Mouse (Mus musculus): Measurements from ENCODE around the gene Mettl7b. TPM values are rescaled to one million over a fixed set of nuclear protein-coding genes. Genes with fewer than 3 reads are reported as not detected.
A peak's percentile ranks its signal among the peaks of the same experiment; 100 is the strongest.

Mettl7b gene
- polyA plus RNA-seq, 1 experiment: not detected

DNA sequence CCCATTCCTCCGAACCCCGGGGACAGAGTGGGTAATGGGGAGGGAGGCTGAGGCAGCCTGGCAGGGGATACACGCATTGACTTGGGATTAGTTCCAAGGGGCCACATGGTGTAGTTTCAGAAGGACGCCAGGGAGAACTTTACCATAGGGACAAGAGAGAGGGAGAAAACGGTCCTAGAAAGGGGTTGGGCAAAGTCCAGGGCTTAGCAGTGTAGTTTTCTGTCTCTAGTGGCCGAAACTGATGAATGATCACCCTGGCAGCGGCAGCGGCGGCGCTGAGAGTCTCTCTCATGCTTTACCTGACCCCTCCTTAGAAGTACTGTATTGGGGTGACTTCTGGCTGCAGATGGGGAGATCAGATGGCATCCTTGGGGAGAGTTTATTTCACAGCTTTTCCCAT, 2.4 kb downstream of the Mettl7b start:
- H3K79me2 ChIP-seq (ENCODE audit: control insufficient read depth, insufficient read depth): no peaks in the 10 kb centered on the region
- H3K36me3 ChIP-seq (ENCODE audit: control insufficient read depth, insufficient read depth): peaks cover 19% of the 10 kb centered on the region
- no peaks in the 10 kb centered on the region for H3K27me3 ChIP-seq (ENCODE audit: control insufficient read depth, insufficient read depth, insufficient read length)
- no peak overlapping the region for H3K4me3 ChIP-seq (ENCODE audit: insufficient read depth, poor library complexity, severe bottlenecking)
- H3K79me3 ChIP-seq (ENCODE audit: low read depth): no peaks in the 10 kb centered on the region
- no peak overlapping the region for H3ac ChIP-seq (ENCODE audit: control insufficient read depth, insufficient read length, low read depth)
- no peak for TF ChIP-seq USF1 (IDR thresholded peaks at IDR 0.05; ENCODE audit: low read depth)
- no peak for TF ChIP-seq FOSL1 (IDR thresholded peaks at IDR 0.05; ENCODE audit: insufficient read depth, low read length, poor library complexity, severe bottlenecking)
- no peak for TF ChIP-seq MYOD1 (IDR thresholded peaks at IDR 0.05; ENCODE audit: control insufficient read depth, insufficient read length, low read depth)
- TF ChIP-seq MAX (IDR thresholded peaks at IDR 0.05): no peak
- TF ChIP-seq MYOG (IDR thresholded peaks at IDR 0.05; ENCODE audit: control insufficient read depth, extremely low read depth, insufficient read length): no peak

DNA sequence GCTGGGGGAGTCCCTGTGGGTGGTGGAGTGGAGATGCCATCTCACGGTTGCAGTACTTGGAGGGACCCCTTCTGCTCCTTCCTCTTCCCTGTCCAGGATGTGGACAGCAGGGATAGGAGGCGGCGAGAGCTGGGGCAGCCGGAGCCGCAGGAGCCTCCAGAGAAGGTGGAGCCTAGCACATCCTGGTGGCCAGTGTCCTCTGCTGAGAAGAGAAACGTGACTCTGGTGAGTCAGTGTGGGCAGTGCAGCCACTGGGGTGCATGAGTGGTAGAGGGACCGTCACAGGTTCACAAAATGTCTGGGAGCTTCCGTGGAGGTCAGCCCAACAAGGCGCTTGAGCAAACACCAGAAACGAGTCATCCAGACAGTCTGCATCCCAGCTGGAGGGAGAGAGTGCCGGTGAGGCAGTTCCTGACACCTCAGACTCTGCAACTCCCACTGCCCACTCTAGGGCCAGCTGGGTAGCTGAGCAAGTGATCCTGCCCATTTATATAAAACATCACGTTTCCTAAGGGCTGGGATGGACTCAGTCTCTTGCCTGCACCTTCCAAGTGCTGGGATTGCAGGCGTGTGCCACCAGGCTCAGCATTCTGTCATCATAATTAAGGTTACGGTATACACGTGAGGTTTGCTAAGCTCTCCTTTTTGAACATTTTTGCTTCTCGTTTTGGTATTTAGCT, 10.4 kb downstream of the Mettl7b start:
- H3K36me3 ChIP-seq (ENCODE audit: control insufficient read depth, insufficient read depth): peaks cover 73% of the 10 kb centered on the region

DNA sequence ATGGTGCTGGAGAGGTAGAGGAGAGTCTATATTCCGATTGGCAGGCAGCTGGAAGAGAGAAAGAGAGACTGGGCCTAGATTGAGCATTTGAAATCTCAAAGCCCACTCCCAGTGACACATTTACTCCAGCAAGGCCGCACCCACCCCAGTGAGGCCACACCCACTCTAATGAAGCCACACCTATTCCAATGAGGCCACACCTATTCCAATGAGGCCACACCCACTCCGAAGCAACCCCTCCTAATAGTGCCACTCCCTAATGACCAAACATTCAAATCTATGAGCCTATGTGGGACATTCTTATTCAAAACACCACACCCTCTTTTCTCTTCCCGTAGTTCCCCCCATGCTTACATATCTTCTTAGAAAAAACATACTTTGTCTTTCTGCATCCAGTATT, 13.3 kb downstream of the Mettl7b start:
- TF ChIP-seq FOSL1 (IDR thresholded peaks at IDR 0.05; ENCODE audit: insufficient read depth, low read length, poor library complexity, severe bottlenecking): no peak
- TF ChIP-seq MYOG (IDR thresholded peaks at IDR 0.05; ENCODE audit: control insufficient read depth, extremely low read depth, insufficient read length): no peak
- TF ChIP-seq CEBPB (IDR thresholded peaks at IDR 0.05; ENCODE audit: low read depth): no peak
- TF ChIP-seq MYOD1 (IDR thresholded peaks at IDR 0.05; ENCODE audit: control insufficient read depth, insufficient read length, low read depth): no peak
- no peak for TF ChIP-seq MAX (IDR thresholded peaks at IDR 0.05)
- no peak for TF ChIP-seq USF1 (IDR thresholded peaks at IDR 0.05; ENCODE audit: low read depth)
- no peak for TF ChIP-seq CTCF (IDR thresholded peaks at IDR 0.05; ENCODE audit: control insufficient read depth, insufficient read depth, insufficient read length)
- no peaks in the 10 kb centered on the region for H3K27me3 ChIP-seq (ENCODE audit: control insufficient read depth, insufficient read depth, insufficient read length)
- no peaks in the 10 kb centered on the region for H3K79me3 ChIP-seq (ENCODE audit: low read depth)
- H3K79me2 ChIP-seq (ENCODE audit: control insufficient read depth, insufficient read depth): no peaks in the 10 kb centered on the region
- H3K4me3 ChIP-seq (ENCODE audit: insufficient read depth, poor library complexity, severe bottlenecking): no peak overlapping the region
- H3ac ChIP-seq (ENCODE audit: control insufficient read depth, insufficient read length, low read depth): no peak overlapping the region
- peaks cover 72% of the 10 kb centered on the region for H3K36me3 ChIP-seq (ENCODE audit: control insufficient read depth, insufficient read depth)

More for the DNA sequence above, 10.4 kb downstream of the Mettl7b start:
- H3K27me3 ChIP-seq (ENCODE audit: control insufficient read depth, insufficient read depth, insufficient read length): no peaks in the 10 kb centered on the region
- H3K79me3 ChIP-seq (ENCODE audit: low read depth): no peaks in the 10 kb centered on the region
- no peaks in the 10 kb centered on the region for H3K79me2 ChIP-seq (ENCODE audit: control insufficient read depth, insufficient read depth)
- no peak overlapping the region for H3K4me3 ChIP-seq (ENCODE audit: insufficient read depth, poor library complexity, severe bottlenecking)
- no peak for TF ChIP-seq MYOG (IDR thresholded peaks at IDR 0.05; ENCODE audit: control insufficient read depth, extremely low read depth, insufficient read length)
- TF ChIP-seq CTCF (IDR thresholded peaks at IDR 0.05; ENCODE audit: control insufficient read depth, insufficient read depth, insufficient read length): no peak
- no peak for TF ChIP-seq MAX (IDR thresholded peaks at IDR 0.05)
- TF ChIP-seq FOSL1 (IDR thresholded peaks at IDR 0.05; ENCODE audit: insufficient read depth, low read length, poor library complexity, severe bottlenecking): no peak
- TF ChIP-seq CEBPB (IDR thresholded peaks at IDR 0.05; ENCODE audit: low read depth): no peak
- no peak for TF ChIP-seq MYOD1 (IDR thresholded peaks at IDR 0.05; ENCODE audit: control insufficient read depth, insufficient read length, low read depth)
- TF ChIP-seq USF1 (IDR thresholded peaks at IDR 0.05; ENCODE audit: low read depth): no peak
- no peak overlapping the region for H3ac ChIP-seq (ENCODE audit: control insufficient read depth, insufficient read length, low read depth)

DNA sequence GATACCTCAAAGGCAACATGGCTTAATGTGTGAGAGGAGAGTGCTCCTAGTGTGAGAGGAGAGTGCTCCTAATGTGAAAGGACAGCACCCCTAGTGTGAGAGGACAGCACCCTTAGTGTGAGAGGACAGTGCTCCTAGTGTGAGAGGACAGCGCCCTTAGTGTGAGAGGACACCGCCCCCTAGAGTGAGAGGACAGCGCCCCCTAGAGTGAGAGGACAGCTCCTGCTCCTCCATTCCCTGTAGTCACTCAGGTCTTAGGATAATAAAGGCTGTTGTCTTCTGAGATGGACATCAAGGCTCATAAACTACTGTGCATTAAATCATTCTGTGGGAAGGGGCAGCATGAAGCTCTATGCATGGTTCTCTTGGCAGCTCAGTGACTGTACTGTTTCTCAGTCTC, 15.1 kb downstream of the Mettl7b start:
- Histone ChIP-seq H3K36me3 (ENCODE audit: control insufficient read depth, insufficient read depth) (peaks cover 70% of the 10 kb centered on the region), H3K4me3 (ENCODE audit: insufficient read depth, poor library complexity, severe bottlenecking) (no peak overlapping the region), H3K27me3 (ENCODE audit: control insufficient read depth, insufficient read depth, insufficient read length) (no peaks in the 10 kb centered on the region), H3K79me2 (ENCODE audit: control insufficient read depth, insufficient read depth) (peaks cover 6% of the 10 kb centered on the region), H3ac (ENCODE audit: control insufficient read depth, insufficient read length, low read depth) (no peak overlapping the region), H3K79me3 (ENCODE audit: low read depth) (no peaks in the 10 kb centered on the region)
- no peak for TF ChIP-seq MAX (IDR thresholded peaks at IDR 0.05)
- TF ChIP-seq MYOD1 (IDR thresholded peaks at IDR 0.05; ENCODE audit: control insufficient read depth, insufficient read length, low read depth): no peak
- TF ChIP-seq FOSL1 (IDR thresholded peaks at IDR 0.05; ENCODE audit: insufficient read depth, low read length, poor library complexity, severe bottlenecking): no peak
- TF ChIP-seq CTCF (IDR thresholded peaks at IDR 0.05; ENCODE audit: control insufficient read depth, insufficient read depth, insufficient read length): peak; percentile 80
- TF ChIP-seq MYOG (IDR thresholded peaks at IDR 0.05; ENCODE audit: control insufficient read depth, extremely low read depth, insufficient read length): no peak
- no peak for TF ChIP-seq USF1 (IDR thresholded peaks at IDR 0.05; ENCODE audit: low read depth)

DNA sequence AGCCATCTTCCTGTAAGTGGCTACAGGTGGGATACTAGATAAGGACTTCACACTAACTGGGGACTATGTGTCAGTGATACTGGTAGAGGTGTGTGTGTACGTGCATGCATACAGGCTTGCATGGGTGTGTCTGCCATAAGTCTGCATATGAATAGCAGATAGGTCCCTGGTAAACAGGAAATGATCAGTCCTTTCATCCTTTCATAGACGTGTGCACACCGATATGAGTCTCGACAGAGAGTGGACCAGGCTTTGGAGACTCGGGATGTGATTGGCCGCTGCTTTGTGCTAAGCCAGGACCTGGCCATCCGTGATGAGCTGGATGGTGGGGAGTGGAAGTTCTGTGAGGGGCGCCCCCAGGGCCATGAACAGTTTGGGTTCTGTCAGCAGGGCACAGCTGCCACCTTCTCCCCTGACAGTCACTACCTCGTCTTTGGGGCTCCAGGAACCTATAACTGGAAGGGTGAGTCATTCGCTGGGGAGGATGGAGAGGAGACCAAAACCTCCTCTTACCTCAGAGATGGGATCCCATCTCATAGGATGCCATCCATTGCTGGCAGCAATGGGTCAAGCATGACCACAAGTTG, 20.2 kb downstream of the Mettl7b start:
- Histone ChIP-seq H3K27me3 (ENCODE audit: control insufficient read depth, insufficient read depth, insufficient read length) (no peaks in the 10 kb centered on the region), H3K79me2 (ENCODE audit: control insufficient read depth, insufficient read depth) (peaks cover 51% of the 10 kb centered on the region), H3K79me3 (ENCODE audit: low read depth) (peaks cover 20% of the 10 kb centered on the region), H3ac (ENCODE audit: control insufficient read depth, insufficient read length, low read depth) (no peak overlapping the region), H3K36me3 (ENCODE audit: control insufficient read depth, insufficient read depth) (peaks cover 38% of the 10 kb centered on the region), H3K4me3 (ENCODE audit: insufficient read depth, poor library complexity, severe bottlenecking) (no peak overlapping the region)
- no peak for TF ChIP-seq MYOD1 (IDR thresholded peaks at IDR 0.05; ENCODE audit: control insufficient read depth, insufficient read length, low read depth)
- no peak for TF ChIP-seq USF1 (IDR thresholded peaks at IDR 0.05; ENCODE audit: low read depth)
- no peak for TF ChIP-seq FOSL1 (IDR thresholded peaks at IDR 0.05; ENCODE audit: insufficient read depth, low read length, poor library complexity, severe bottlenecking)
- no peak for TF ChIP-seq MAX (IDR thresholded peaks at IDR 0.05)
- TF ChIP-seq CTCF (IDR thresholded peaks at IDR 0.05; ENCODE audit: control insufficient read depth, insufficient read depth, insufficient read length): no peak
- no peak for TF ChIP-seq CEBPB (IDR thresholded peaks at IDR 0.05; ENCODE audit: low read depth)

Data from C2C12 (cell line).